Mouse (Mus musculus) hindbrain, embryonic 13.5 days (tissue): ENCODE measurements around the gene Clec4b2. TPM values are rescaled to one million over a fixed set of nuclear protein-coding genes. Genes with fewer than 3 reads are reported as not detected.
"Not testable (repeated sequence)": the region's sequence is repeated elsewhere in the genome, so short reads cannot be mapped to it uniquely, and the experiment has no call there.

Experiments
- ATAC-seq: fragments of 200-750 bp; cut with Nextera tagmentation; 2 replicates; pipeline ENCODE4 v1.8.0; 2017; ENCODE audit warnings: moderate TSS enrichment; ENCODE audit not compliant: low FRiP score
- H3K27ac ChIP-seq: fragments of 300-500 bp; sonication (generic); 2 replicates; pipeline ENCODE4 v1.5.1; 2015; ENCODE audit warnings: inconsistent platforms, mild to moderate bottlenecking, moderate library complexity
- H3K27me3 ChIP-seq: fragments of 300-500 bp; sonication (generic); 2 replicates; pipeline ENCODE4 v1.6.1; 2015; ENCODE audit warnings: mild to moderate bottlenecking, inconsistent platforms
- H3K36me3 ChIP-seq: fragments of 300-500 bp; sonication (generic); 2 replicates; pipeline ENCODE4 v1.6.1; 2015; ENCODE audit warnings: mild to moderate bottlenecking, inconsistent platforms
- H3K4me1 ChIP-seq: fragments of 300-500 bp; sonication (generic); replicated peaks from 2 replicates; pipeline ENCODE4 v1.6.1; 2015; ENCODE audit warnings: inconsistent platforms
- H3K4me2 ChIP-seq: fragments of 300-500 bp; sonication (generic); 2 replicates; pipeline ENCODE4 v1.6.1; 2015; ENCODE audit warnings: inconsistent platforms, mild to moderate bottlenecking, moderate library complexity
- H3K4me3 ChIP-seq: fragments of 300-500 bp; sonication (generic); 2 replicates; pipeline ENCODE4 v1.5.1; 2015; ENCODE audit warnings: mild to moderate bottlenecking, inconsistent platforms
- H3K9ac ChIP-seq: fragments of 300-500 bp; sonication (generic); 2 replicates; pipeline ENCODE4 v1.6.1; 2015; ENCODE audit warnings: mild to moderate bottlenecking, inconsistent platforms
- H3K9me3 ChIP-seq: fragments of 300-500 bp; sonication (generic); 2 replicates; pipeline ENCODE4 v1.6.1; 2016; ENCODE audit warnings: inconsistent platforms
- WGBS: fragments of 180-500 bp; shearing (Covaris S2); methylation state at CpG from one replicate; pipeline ENCODE4 v1.1.7; 2015; 5-methylcytosine and 5-hydroxymethylcytosine counted together
- polyA plus RNA-seq: library from polyadenylated mRNA; unstranded; fragments of >200 nt; fragmentation: Nextera tagmentation; extraction: Ambion mirVana; gene quantifications from 2 replicates; pipeline ENCODE4 v1.2.1, GENCODE M21; 2015

The Clec4b2 gene
- polyA plus RNA-seq: not detected in 2 replicates

DNA sequence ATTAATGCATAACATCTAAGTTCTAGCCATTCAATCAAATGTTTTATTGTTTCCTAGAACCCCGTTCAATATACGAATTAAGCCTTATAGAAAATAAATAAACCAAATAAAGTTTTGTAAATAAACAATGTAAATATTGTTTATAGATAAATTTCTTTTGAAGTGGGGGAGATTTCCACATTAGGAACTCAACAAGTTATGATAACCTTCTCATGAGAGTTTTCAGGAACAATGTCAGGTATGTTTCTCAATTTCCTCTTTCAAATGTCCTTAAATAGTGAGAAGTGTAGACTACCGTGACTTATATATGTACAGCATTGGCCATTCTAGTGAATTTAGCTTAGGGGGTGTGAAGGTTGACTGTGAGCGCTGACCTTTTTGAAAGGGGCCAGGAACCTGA lies at the start of gene Clec4b2:
Gene Clec4b2 (plus strand): TSS at position 301 of the 400 bp plus-strand sequence.
- H3K9me3 ChIP-seq: no peaks in the 10 kb centered on the region
- no peak for ATAC-seq
- whole genome bisulfite sequencing: 92% methylated on average over 4 of the region's 4 CpGs

DNA sequence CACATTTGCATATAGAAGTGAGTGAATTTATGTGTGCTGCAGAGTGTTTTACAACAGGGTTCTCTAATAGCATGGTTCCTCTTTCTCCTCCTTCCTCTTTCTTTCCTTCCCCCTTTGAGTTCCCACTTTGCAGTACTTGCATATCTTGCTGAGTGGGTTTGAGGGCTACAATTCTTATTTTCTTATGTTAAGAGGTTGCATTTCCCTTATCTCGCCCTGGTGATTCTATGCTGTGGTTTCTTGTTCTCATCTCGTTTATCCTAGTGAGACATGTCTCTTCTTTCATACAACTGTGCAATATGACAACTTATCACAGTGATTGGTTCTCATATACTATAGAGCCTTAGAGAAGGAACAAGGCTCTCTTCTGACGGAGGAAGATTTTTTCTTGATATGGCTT lies 49.5 kb upstream of the Clec4b2 start:
- no peak overlapping the region for H3K4me2 ChIP-seq
- no peak for ATAC-seq
- no peak overlapping the region for H3K9ac ChIP-seq
- H3K4me3 ChIP-seq: no peak overlapping the region
- 82% methylated on average over 3 of the region's 3 CpGs for WGBS
- no peaks in the 10 kb centered on the region for H3K4me1 ChIP-seq
- no peaks in the 10 kb centered on the region for H3K27me3 ChIP-seq
- H3K36me3 ChIP-seq: no peaks in the 10 kb centered on the region
- 0 out of 2 replicates have a peak, but pooled peaks cover 4% of the 10 kb centered on the region for H3K9me3 ChIP-seq
- no peak overlapping the region for H3K27ac ChIP-seq

More for the DNA sequence above, at the start of gene Clec4b2:
- no peak within 1 kb of the TSS for H3K27ac ChIP-seq
- no peak within 1 kb of the TSS for H3K4me3 ChIP-seq
- no peaks in the 10 kb centered on the region for H3K27me3 ChIP-seq
- no peaks in the 10 kb centered on the region for H3K4me1 ChIP-seq
- no peak within 1 kb of the TSS for H3K4me2 ChIP-seq
- no peaks in the 10 kb centered on the region for H3K36me3 ChIP-seq
- H3K9ac ChIP-seq: no peak within 1 kb of the TSS

DNA sequence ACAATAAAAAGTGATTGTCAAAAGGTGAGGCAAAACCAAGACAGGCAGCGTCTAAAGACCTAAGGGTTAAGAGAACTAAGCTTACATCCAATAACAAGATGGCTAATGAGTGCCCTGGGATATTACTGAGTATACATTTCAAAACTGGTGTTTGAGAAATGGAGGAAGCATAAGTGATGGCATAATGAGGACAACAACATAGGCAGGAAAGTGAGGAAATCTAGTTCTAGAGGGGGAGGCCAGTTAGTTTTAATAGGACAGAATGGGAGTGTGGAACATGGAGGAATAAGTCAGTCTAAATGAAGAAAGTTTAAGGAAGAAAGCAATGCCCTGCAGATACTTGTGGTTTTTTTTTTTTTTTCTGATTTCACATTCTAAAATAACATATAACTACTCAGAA lies 45.5 kb upstream of the Clec4b2 start:
- Histone ChIP-seq H3K4me3 (no peak overlapping the region), H3K36me3 (no peaks in the 10 kb centered on the region), H3K4me2 (no peak overlapping the region), H3K27me3 (no peaks in the 10 kb centered on the region), H3K4me1 (no peaks in the 10 kb centered on the region), H3K9me3 (0 out of 2 replicates have a peak, but pooled peaks cover 4% of the 10 kb centered on the region), H3K27ac (no peak overlapping the region), H3K9ac (no peak overlapping the region)
- ATAC-seq: no peak
- 58% methylated on average over 1 of the region's 1 CpGs for WGBS

DNA sequence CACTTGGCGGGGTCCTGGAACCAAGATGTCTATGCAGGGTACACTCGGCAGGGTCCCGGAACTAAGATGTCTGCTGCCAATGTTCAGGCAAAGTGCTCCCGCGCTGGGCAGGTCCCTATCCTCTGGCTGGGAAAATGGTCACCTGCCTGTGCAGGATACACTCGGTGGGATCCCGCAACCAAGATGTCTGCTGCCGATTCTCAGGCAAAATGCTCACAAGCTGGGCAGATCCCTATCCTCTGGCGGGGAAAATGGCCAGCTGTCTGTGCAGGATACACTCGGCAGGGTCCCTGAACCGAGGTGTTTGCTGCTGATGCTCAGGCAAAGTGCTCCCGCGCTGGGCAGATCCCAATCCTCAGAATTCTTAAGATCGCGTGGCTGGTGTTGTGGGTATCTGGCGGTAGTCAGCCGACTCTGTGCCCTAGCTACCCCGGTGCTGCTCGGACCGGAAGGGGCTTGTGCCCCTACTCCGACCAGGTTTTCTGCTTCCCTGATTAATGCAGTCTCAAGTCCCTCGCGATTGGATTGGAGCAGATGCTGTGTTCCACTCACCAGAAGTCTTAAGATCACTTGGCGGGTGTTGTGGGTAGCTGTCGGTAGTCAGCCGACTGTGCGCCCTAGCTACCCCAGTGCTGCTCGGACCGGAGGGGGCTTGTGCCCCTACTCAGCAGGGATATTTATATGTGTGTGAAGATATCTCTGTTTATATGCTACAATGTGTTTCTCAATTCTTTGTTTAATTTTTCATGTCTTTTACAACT lies 34.7 kb upstream of the Clec4b2 start:
- WGBS: 73% methylated on average over 29 of the region's 29 CpGs
- H3K4me2 ChIP-seq, ATAC-seq, H3K4me3 ChIP-seq, H3K4me1 ChIP-seq, H3K9ac ChIP-seq, H3K36me3 ChIP-seq, H3K27me3 ChIP-seq, H3K27ac ChIP-seq, H3K9me3 ChIP-seq: not testable (repeated sequence)

DNA sequence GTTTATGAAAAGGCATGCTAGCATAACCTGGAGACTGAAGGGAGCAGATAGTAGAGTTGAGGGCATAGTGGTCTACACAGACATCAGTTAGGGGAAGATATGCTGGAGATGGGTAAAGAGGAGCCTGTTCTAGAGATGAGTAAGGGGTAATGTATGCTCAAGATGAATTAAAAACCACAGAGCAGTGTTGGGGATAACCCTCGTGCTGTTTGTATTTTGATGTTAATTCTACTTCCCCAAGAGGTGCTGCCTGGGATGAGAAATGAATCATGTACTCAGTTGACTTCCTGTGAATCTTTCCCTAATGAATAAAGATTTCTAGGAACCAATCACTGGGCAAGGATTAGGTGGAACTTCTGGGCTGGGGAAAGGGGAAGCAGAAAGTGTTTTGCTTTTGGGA lies 2.6 kb upstream of the Clec4b2 start:
- Histone ChIP-seq H3K4me2 (no peak overlapping the region), H3K36me3 (no peaks in the 10 kb centered on the region), H3K27me3 (no peaks in the 10 kb centered on the region), H3K27ac (no peak overlapping the region), H3K9me3 (no peaks in the 10 kb centered on the region), H3K4me1 (no peaks in the 10 kb centered on the region), H3K9ac (no peak overlapping the region), H3K4me3 (no peak overlapping the region)
- ATAC-seq: no peak
- 61% methylated on average over 1 of the region's 1 CpGs for WGBS

DNA sequence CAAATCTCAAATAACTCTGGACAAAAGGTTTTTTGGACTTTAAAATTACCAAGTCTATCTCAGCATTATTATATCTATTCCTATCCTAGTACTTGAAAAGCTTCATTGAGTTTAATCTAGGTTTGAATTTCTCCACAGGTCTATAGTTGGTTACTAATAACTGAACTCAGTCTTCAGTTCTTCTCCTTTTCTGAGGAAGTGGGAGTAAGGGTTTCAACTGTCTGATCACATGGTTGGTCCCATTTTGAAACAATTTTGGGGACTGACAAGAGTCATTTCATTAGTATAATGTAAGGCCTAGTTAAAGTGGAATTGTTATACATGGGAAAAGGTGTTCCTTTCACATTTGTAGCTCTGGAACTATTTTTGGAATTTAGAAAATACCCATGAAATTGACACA lies 1.7 kb upstream of the Clec4b2 start:
- Histone ChIP-seq H3K27ac (no peak overlapping the region), H3K9me3 (no peaks in the 10 kb centered on the region), H3K9ac (no peak overlapping the region), H3K27me3 (no peaks in the 10 kb centered on the region), H3K4me3 (no peak overlapping the region), H3K4me2 (no peak overlapping the region), H3K36me3 (no peaks in the 10 kb centered on the region), H3K4me1 (no peaks in the 10 kb centered on the region)
- no peak for ATAC-seq

DNA sequence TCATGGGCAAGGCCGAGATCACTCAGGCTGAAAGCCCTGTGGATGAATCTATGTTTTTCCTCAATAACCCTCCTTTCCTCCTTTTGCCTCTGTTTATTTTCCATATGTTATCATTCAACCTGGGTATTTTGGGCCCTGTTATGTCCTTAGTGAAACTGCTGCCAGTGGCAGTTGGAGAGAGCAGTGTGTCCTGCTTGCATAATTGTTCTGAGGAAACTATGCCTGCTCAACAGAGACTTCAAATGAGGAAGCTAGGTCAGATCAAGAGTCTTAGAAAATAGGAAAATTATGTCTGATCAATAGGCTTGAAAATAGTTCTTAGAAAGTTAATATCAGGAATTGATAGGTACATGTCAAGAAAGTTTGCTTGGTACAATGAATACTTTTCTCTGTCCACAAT lies 2.9 kb downstream of the Clec4b2 start:
- Histone ChIP-seq H3K27me3 (no peaks in the 10 kb centered on the region), H3K9me3 (no peaks in the 10 kb centered on the region), H3K4me3 (no peak overlapping the region), H3K9ac (no peak overlapping the region), H3K27ac (no peak overlapping the region), H3K4me1 (no peaks in the 10 kb centered on the region), H3K36me3 (no peaks in the 10 kb centered on the region), H3K4me2 (no peak overlapping the region)
- no peak for ATAC-seq
- WGBS: 89% methylated on average over 1 of the region's 1 CpGs

DNA sequence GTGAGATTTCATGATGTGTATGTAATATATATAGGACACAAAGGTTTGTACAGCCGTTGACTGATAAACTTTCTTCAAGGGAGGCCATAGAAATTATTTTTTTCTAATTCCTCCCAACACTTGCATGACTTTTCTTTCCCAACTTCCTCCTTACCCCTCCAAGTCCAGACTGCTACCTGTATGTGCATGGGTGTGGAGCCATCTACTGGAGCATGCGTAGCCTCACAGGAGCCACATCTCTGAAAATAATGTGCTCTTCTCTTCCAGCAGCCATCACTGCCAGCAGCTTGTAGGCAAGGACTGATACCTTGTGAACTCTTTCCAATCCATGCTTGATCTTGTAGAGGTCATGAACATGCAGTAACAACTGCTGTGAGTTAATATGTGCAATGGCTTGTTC lies 12.2 kb downstream of the Clec4b2 start:
- WGBS: 80% methylated on average over 2 of the region's 2 CpGs
- H3K4me1 ChIP-seq, ATAC-seq, H3K4me2 ChIP-seq, H3K9me3 ChIP-seq, H3K9ac ChIP-seq, H3K36me3 ChIP-seq, H3K27me3 ChIP-seq, H3K27ac ChIP-seq, H3K4me3 ChIP-seq: not testable (repeated sequence)

DNA sequence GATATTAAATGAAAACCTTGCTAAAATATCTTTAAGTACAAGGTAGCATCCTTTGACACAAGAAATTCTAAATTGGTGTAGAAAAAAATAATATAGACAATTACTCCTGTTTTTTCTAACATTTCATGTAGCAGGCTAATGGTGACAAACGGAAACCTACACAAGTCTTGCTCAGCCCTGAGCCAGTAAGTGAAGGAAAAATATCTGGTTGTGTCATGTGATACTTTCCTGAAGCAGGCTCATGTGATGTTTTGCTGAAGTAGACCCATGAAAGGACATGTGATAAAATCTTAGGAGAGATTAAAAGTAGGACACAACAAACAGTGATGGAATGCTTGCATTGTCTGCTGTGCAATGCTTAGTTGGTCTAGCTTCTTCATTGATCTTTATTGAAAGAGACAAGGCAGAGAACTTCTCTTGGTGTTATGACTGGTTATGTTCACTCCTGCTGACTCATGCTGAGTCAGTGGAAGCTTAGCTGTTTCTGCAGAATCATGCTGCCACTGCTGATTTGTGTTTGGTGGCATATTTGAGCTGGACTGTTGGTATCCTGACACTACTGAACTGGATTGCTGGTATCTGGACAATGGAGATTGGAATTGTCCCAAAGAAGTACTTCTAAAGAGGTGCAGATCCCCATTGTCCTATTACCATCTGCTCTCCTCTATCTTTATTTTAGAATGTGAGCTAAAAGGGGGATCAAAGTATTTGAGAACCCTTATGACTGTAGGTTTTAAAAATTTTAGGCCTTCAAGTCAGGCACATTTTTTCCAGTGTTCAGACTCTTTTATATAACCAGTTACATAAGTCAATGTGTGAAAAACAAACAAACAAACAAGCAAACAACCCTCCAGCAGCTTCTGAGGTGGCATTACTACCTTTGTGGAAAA lies 34.7 kb downstream of the Clec4b2 start:
- WGBS: 85% methylated on average over 1 of the region's 1 CpGs
- no peak overlapping the region for H3K9ac ChIP-seq

DNA sequence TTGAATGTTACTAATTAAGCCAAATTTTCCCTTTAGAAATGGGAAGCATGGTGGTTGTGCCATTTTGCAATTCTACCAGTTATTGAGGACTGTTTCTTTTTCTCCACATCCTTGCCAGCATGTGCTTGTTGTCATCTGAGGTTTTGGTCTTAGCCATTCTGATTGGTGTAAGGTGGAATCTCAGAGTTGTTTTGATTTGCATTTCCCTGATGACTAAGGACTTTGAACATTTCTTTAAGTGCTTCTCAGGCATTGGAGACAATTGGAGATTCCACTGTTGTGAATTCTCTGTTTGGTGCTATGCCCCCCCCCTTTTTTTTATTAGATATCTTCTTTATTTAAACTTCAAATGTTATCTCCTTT lies 35.4 kb downstream of the Clec4b2 start:
- not testable (repeated sequence) for H3K4me2 ChIP-seq, H3K4me1 ChIP-seq, H3K36me3 ChIP-seq, H3K27ac ChIP-seq, H3K4me3 ChIP-seq, H3K9ac ChIP-seq, H3K27me3 ChIP-seq, ATAC-seq, H3K9me3 ChIP-seq

More for the DNA sequence above, 34.7 kb downstream of the Clec4b2 start:
- Histone ChIP-seq H3K36me3 (no peaks in the 10 kb centered on the region), H3K9me3 (no peaks in the 10 kb centered on the region), H3K4me1 (no peaks in the 10 kb centered on the region), H3K4me2 (no peak overlapping the region), H3K27me3 (no peaks in the 10 kb centered on the region), H3K27ac (no peak overlapping the region), H3K4me3 (no peak overlapping the region)
- ATAC-seq: no peak

DNA sequence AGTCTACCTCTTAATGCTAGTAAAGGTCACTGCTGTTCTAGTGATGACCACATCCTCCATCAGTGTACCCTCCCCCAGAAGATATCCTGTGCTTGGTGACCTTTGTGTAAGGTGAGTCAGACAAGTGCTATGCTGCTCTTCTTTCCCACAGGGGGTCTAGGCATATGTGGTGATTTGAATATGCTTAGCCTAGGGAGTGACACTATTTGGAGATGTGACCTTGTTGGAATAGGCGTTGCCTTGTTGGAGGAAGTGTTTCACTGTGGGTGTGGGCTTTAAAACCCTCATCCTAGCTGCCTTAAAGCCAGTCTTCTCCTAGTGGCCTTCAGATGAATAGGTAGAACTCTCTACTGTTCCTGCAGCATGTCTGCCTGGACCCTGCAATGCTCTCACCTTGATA lies 39.0 kb downstream of the Clec4b2 start:
- no peak overlapping the region for H3K9ac ChIP-seq
- no peak overlapping the region for H3K27ac ChIP-seq
- peaks cover 3% of the 10 kb centered on the region; the same call in 1 of the 2 replicates for H3K9me3 ChIP-seq
- H3K36me3 ChIP-seq: no peaks in the 10 kb centered on the region
- no peaks in the 10 kb centered on the region for H3K4me1 ChIP-seq
- H3K4me2 ChIP-seq: no peak overlapping the region
- H3K27me3 ChIP-seq: no peaks in the 10 kb centered on the region
- 87% methylated on average over 1 of the region's 1 CpGs for WGBS
- no peak for ATAC-seq
- no peak overlapping the region for H3K4me3 ChIP-seq

DNA sequence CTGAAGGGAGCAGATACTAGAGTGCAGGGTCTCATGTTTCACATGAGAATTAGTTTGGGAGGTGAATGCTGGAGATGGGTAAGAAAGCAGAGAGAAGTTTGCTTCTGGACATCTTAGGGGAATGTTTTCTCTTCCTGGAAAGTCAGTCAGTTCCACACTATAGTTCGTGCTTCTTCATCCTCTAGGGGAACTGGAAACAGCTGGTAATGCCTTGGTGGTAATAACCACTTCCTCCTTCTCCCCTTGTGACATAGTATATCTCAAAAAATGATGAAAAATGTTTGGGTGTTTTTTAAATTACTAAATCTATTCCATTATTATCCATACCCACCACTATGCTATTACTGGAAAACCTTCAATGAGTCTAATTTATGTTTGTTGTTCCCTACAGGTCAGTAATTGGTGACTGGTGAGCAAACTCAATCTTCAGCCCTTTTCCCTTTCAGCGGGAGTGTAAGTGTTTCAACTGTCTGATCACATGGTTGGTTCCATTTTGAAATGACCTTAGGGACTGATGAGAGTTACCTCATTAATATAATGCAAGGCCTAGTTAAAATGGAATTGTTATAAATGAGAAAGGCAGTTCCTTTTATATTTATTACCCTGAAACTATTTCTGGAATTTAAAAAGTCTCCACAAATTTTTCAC lies 55.0 kb downstream of the Clec4b2 start:
- Histone ChIP-seq H3K9ac (no peak overlapping the region), H3K9me3 (no peaks in the 10 kb centered on the region), H3K4me1 (no peaks in the 10 kb centered on the region), H3K4me3 (no peak overlapping the region), H3K27ac (no peak overlapping the region), H3K36me3 (no peaks in the 10 kb centered on the region), H3K4me2 (no peak overlapping the region), H3K27me3 (no peaks in the 10 kb centered on the region)
- 74% methylated on average over 2 of the region's 2 CpGs for WGBS
- no peak for ATAC-seq
